Mouse (Mus musculus) cerebellum, adult 2 months (tissue): Measurements from ENCODE around the gene Naa35. TPM values are rescaled to one million over a fixed set of nuclear protein-coding genes. Genes with fewer than 3 reads are reported as not detected.

Experiments
- DNase-seq, 2 experiments: peaks; one replicate each; pipeline ENCODE4 v3.0.0; 2021
- H3K27ac ChIP-seq: fragments of 200-500 bp; 2 replicates; pipeline ENCODE4 v1.5.1; 2012; ENCODE audit warnings: low read length, control low read depth, inconsistent platforms; ENCODE audit not compliant: insufficient read depth
- H3K27me3 ChIP-seq: fragments of 200-500 bp; 2 replicates; pipeline ENCODE4 v1.6.1; 2012; ENCODE audit warnings: inconsistent platforms, mild to moderate bottlenecking, low read length, moderate library complexity; ENCODE audit not compliant: control insufficient read depth, insufficient read depth
- H3K4me1 ChIP-seq: fragments of 200-500 bp; 2 replicates; pipeline ENCODE4 v1.6.1; 2011; ENCODE audit warnings: low read length; ENCODE audit not compliant: control insufficient read depth, insufficient read depth
- H3K4me3 ChIP-seq: fragments of 200-500 bp; replicated peaks from 2 replicates; pipeline ENCODE3; 2011; ENCODE audit warnings: mild to moderate bottlenecking, low read depth, low read length, control low read depth; ENCODE audit not compliant: insufficient read depth
- CTCF ChIP-seq: fragments of 200-500 bp; IDR thresholded peaks from 2 replicates; pipeline ENCODE4 v1.5.1; 2011; ENCODE audit warnings: low read depth, mild to moderate bottlenecking, control low read depth, low read length, moderate library complexity, borderline replicate concordance; ENCODE audit not compliant: insufficient read depth
- POLR2A ChIP-seq: fragments of 200-500 bp; IDR thresholded peaks from 2 replicates; pipeline ENCODE4 v1.6.1; 2011; ENCODE audit warnings: low read length, control low read depth, borderline replicate concordance; ENCODE audit not compliant: insufficient read depth
- WGBS: fragments of 180-500 bp; shearing (Covaris S2); methylation state at CpG from one replicate; pipeline ENCODE4 v1.1.7; 2018; 5-methylcytosine and 5-hydroxymethylcytosine counted together
- polyA plus RNA-seq: library from polyadenylated mRNA; depleted of rRNA; stranded (reverse); fragments of >200 nt; gene quantifications from 2 replicates; pipeline ENCODE4 v1.2.3, GENCODE M21; 2012

Gene Naa35
- polyA plus RNA-seq, 1 experiment: 76.9 TPM

- no peak overlapping the region for H3K4me3 ChIP-seq
- DNase-seq: no peak
- WGBS: 93% methylated on average over 5 of the region's 5 CpGs
- peaks cover 6% of the 10 kb centered on the region; the same call in 1 of the 2 replicates for H3K4me1 ChIP-seq
- no peak for TF ChIP-seq POLR2A
- no peak for TF ChIP-seq CTCF
- no peak overlapping the region for H3K27ac ChIP-seq
- H3K27me3 ChIP-seq: no peaks in the 10 kb centered on the region
Observed at GRCm38 (mm10) chr13:59558776-59559175, 26.3 kb upstream of the Naa35 start.

- 71% methylated on average over 2 of the region's 2 CpGs for WGBS
- Histone ChIP-seq H3K4me3 (no peak overlapping the region), H3K27me3 (no peaks in the 10 kb centered on the region), H3K4me1 (no peaks in the 10 kb centered on the region), H3K27ac (no peak overlapping the region)
- no peak for TF ChIP-seq POLR2A
- TF ChIP-seq CTCF: no peak
- DNase-seq: no peak
Observed at GRCm38 (mm10) chr13:59562471-59562870, 22.6 kb upstream of the Naa35 start.

- H3K4me3 ChIP-seq: no peak overlapping the region
- no peak overlapping the region for H3K27ac ChIP-seq
- TF ChIP-seq CTCF: no peak
- TF ChIP-seq POLR2A: no peak
- 70% methylated on average over 4 of the region's 4 CpGs for WGBS
- H3K27me3 ChIP-seq: no peaks in the 10 kb centered on the region
- H3K4me1 ChIP-seq: no peaks in the 10 kb centered on the region
- DNase-seq: no peak
Observed at GRCm38 (mm10) chr13:59564505-59564904, 20.6 kb upstream of the Naa35 start.

GRCm38 (mm10) chr13:59564923-59565322 lies 20.1 kb upstream of the Naa35 start:
- Histone ChIP-seq H3K4me1 (no peaks in the 10 kb centered on the region), H3K27ac (no peak overlapping the region), H3K4me3 (no peak overlapping the region), H3K27me3 (no peaks in the 10 kb centered on the region)
- no peak for TF ChIP-seq CTCF
- no peak for TF ChIP-seq POLR2A
- WGBS: 85% methylated on average over 10 of the region's 10 CpGs
- no peak for DNase-seq

- TF ChIP-seq CTCF: no peak
- no peaks in the 10 kb centered on the region for H3K4me1 ChIP-seq
- 47% methylated on average over 9 of the region's 9 CpGs for WGBS
Observed at GRCm38 (mm10) chr13:59565945-59566520, 19.0 kb upstream of the Naa35 start.

GRCm38 (mm10) chr13:59571107-59571506 lies 14.0 kb upstream of the Naa35 start:
- TF ChIP-seq POLR2A (no peak), CTCF (no peak)
- 63% methylated on average over 6 of the region's 6 CpGs for WGBS
- no peak overlapping the region for H3K4me3 ChIP-seq
- no peaks in the 10 kb centered on the region for H3K4me1 ChIP-seq
- no peak overlapping the region for H3K27ac ChIP-seq
- H3K27me3 ChIP-seq: no peaks in the 10 kb centered on the region
- no peak for DNase-seq

More at GRCm38 (mm10) chr13:59565945-59566520, 19.0 kb upstream of the Naa35 start:
- no peaks in the 10 kb centered on the region for H3K27me3 ChIP-seq
- no peak overlapping the region for H3K4me3 ChIP-seq
- H3K27ac ChIP-seq: no peak overlapping the region
- no peak for DNase-seq

GRCm38 (mm10) chr13:59572549-59572948 lies 12.5 kb upstream of the Naa35 start:
- Histone ChIP-seq H3K4me1 (no peaks in the 10 kb centered on the region), H3K27me3 (no peaks in the 10 kb centered on the region), H3K27ac (no peak overlapping the region), H3K4me3 (no peak overlapping the region)
- peak in 1 of 2 experiments; percentile 80 for DNase-seq
- 33% methylated on average over 2 of the region's 2 CpGs for WGBS
- TF ChIP-seq POLR2A: no peak
- no peak for TF ChIP-seq CTCF

GRCm38 (mm10) chr13:59580954-59581353 lies 4.1 kb upstream of the Naa35 start:
- Histone ChIP-seq H3K4me1 (no peaks in the 10 kb centered on the region), H3K27ac (no peak overlapping the region), H3K27me3 (no peaks in the 10 kb centered on the region), H3K4me3 (no peak overlapping the region)
- WGBS: 96% methylated on average over 4 of the region's 4 CpGs
- TF ChIP-seq POLR2A (no peak), CTCF (peak; percentile 7; the same call in 1 of the 2 replicates)
- DNase-seq: no peak
